Mouse (Mus musculus) heart, adult 2 months (tissue): ENCODE measurements around the gene Slc2a4.

Source experiments
- CTCF ChIP-seq: fragments of 200-600 bp; IDR thresholded peaks from 2 replicates; pipeline ENCODE4 v1.8.1; 2022; ENCODE audit warnings: antibody characterized with exemption, mild to moderate bottlenecking, moderate library complexity
- POLR2A ChIP-seq: fragments of 200-500 bp; IDR thresholded peaks from 2 replicates; pipeline ENCODE4 v1.6.1; 2011; ENCODE audit warnings: mild to moderate bottlenecking, low read depth, low read length, control low read depth; ENCODE audit not compliant: insufficient read depth

- TF ChIP-seq POLR2A (no peak), CTCF (no peak)
Observed at GRCm38 (mm10) chr11:69914917-69915430, 33.0 kb downstream of the Slc2a4 start.
